Mouse (Mus musculus) MEL (cell line): ENCODE measurements around the gene Il2rg.

Source experiments
- CTCF ChIP-seq, 3 experiments: IDR thresholded peaks in 2 of 3; conservative IDR thresholded peaks in 1 of 3; 2 replicates each; pipeline ENCODE4 v1.5.1; 2011 to 2012; ENCODE audit warnings: low read length in 3 of 3, low read depth in 2 of 3, mild to moderate bottlenecking in 2 of 3, improper control_type of control experiment in 1 of 3, inconsistent platforms in 1 of 3, mixed read lengths in 1 of 3, moderate library complexity in 1 of 3; ENCODE audit not compliant: control insufficient read depth in 1 of 3, insufficient read depth in 1 of 3, poor library complexity in 1 of 3, severe bottlenecking in 1 of 3
- MXI1 ChIP-seq: IDR thresholded peaks from 2 replicates; pipeline ENCODE4 v1.6.1; 2011; ENCODE audit warnings: mild to moderate bottlenecking, low read depth, low read length, improper control_type of control experiment
- NRF1 ChIP-seq: IDR thresholded peaks from 2 replicates; pipeline ENCODE4 v1.6.1; 2014; ENCODE audit warnings: low read depth, mild to moderate bottlenecking, inconsistent platforms, low read length, improper control_type of control experiment, moderate library complexity; ENCODE audit not compliant: poor library complexity, insufficient read depth, severe bottlenecking
- POLR2AphosphoS2 ChIP-seq: IDR thresholded peaks from 2 replicates; pipeline ENCODE4 v1.6.1; 2011; ENCODE audit warnings: low read length, improper control_type of control experiment
- ZC3H11A ChIP-seq: IDR thresholded peaks from 2 replicates; pipeline ENCODE4 v1.6.1; 2012; ENCODE audit warnings: low read depth, mild to moderate bottlenecking, inconsistent platforms, low read length, improper control_type of control experiment

DNA sequence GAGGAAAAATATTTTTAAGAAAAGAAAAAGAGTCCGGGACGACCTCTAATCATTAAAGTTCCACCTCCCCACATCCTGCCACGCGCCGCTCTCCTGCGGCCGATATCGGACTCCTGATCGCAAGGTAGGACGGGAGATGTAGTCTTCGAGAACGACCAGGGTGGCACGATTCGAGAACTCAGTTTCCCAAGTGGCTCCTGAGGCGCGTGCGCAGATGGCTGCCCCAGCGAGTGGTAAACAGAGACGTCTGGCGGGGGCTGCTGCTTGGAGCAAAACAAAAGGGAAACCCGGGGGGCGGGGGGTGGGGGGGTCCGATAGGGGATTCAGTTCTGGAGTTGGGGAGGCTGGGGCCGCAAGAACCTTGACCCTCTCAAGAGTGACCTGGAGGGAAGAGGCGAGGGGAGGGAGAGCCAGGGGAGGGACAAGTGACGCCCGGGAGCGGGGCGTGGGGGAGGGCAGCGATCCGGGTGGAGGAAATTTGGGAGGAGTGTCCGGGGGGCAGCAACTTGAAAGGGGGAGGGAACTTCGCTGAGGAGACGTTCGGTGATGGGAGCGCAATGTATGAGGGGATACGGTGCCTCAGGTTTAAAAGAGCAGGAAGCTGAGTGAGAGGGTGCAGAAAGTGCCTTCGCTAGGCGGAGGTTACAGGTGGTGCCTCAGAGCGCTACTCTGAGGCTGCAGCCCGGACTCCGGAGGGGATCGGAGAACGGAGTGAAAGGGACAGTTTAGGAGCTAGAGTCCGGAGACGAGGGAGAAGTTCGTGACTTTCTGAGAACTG lies 13.9 kb downstream of the Il2rg start, which contains the start of gene Foxo4:
- peak; percentile 77 for TF ChIP-seq NRF1
- TF ChIP-seq ZC3H11A = no peak
- TF ChIP-seq POLR2AphosphoS2 = no peak
- no peak for TF ChIP-seq CTCF (IDR thresholded peaks at IDR 0.05 in 2 of 3, conservative IDR thresholded peaks at IDR 0.05 in 1 of 3; ENCODE audit: control insufficient read depth in 1 of 3, insufficient read depth in 1 of 3, low read depth in 2 of 3, low read length in 3 of 3, poor library complexity in 1 of 3, severe bottlenecking in 1 of 3)
- TF ChIP-seq MXI1 = peak; percentile 81
